Mouse (Mus musculus) heart, adult 2 months (tissue): ENCODE data around the gene Tas2r134.

Source experiments
- CTCF ChIP-seq: fragments of 200-600 bp; IDR thresholded peaks from 2 replicates; pipeline ENCODE4 v1.8.1; 2022; ENCODE audit warnings: antibody characterized with exemption, mild to moderate bottlenecking, moderate library complexity
- EP300 ChIP-seq: fragments of 200-500 bp; IDR thresholded peaks from 2 replicates; pipeline ENCODE4 v1.6.1; 2011; ENCODE audit warnings: low read depth, low read length, control low read depth; ENCODE audit not compliant: insufficient read depth
- POLR2A ChIP-seq: fragments of 200-500 bp; IDR thresholded peaks from 2 replicates; pipeline ENCODE4 v1.6.1; 2011; ENCODE audit warnings: mild to moderate bottlenecking, low read depth, low read length, control low read depth; ENCODE audit not compliant: insufficient read depth

- TF ChIP-seq EP300 (no peak), CTCF (no peak), POLR2A (no peak)
Measured at GRCm38 (mm10) chr2:51647972-51648371, 20.7 kb downstream of the Tas2r134 start.
